In the genomic region with DNA sequence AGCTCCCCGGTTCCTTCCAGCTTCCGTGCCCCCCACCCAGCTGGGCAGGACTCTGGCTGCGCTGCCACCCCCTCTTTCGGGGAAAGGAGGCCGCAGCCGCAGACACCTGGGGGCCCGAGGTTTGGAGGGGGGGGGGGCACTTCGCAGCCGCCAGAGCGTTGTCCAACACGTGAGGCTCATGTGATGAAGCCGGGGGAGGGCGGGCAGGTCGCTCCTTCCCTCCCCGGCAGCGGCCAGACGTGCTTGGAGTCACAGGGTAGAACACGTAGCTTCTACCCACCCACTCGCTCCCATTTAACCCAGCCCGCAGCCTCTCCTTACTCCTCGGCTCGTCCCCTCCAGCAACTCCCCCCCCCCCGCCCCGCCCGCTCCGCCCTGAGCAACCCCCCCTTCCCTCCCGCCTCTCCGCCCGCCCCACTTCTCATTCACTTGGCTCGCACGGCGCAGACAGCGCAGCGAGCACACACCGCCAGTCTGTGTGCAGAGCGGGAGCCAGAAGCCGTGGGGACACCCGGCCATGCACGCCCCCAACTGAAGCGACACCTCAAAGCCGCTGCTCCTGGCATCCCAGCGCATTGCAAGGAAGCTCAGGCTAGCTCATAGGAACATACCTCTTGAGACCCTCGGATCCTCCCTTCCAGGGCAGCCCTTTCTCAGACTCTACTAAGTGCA, we compare ENCODE assay signal across 8 mouse cellular contexts. TPM values are rescaled to one million over a fixed set of nuclear protein-coding genes. Genes with fewer than 3 reads are reported as not detected.
DNase-seq lines count a peak whose midpoint lies in the region; ATAC-seq and TF ChIP-seq lines count a peak whose summit lies in the region.

Bhlhe40 (plus strand) TSS at position 424 of the 672 bp plus-strand sequence.

- WGBS in intestine, postnatal 0 days: 0% methylated on average over 26 of the region's 43 CpGs
- 0% methylated on average over 36 of the region's 43 CpGs for WGBS in midbrain, embryonic 10.5 days

- peak; percentile 10; the same call in 1 of the 2 replicates for TF ChIP-seq CTCF in intestine, postnatal 0 days (IDR thresholded peaks at IDR 0.05; ENCODE audit: low read depth)

- H3K4me3 ChIP-seq in intestine, postnatal 0 days (ENCODE audit: low read depth, low read length): peak within 1 kb of the TSS; percentile 69
- peak within 1 kb of the TSS; percentile 70 for H3K4me3 ChIP-seq in midbrain, embryonic 10.5 days

- H3K27ac ChIP-seq in intestine, postnatal 0 days (ENCODE audit: low read depth, low read length): peak within 1 kb of the TSS; percentile 100
- H3K27ac ChIP-seq in midbrain, embryonic 10.5 days (replicated peaks): peak within 1 kb of the TSS; percentile 91

- peaks cover 11% of the 10 kb centered on the region for H3K36me3 ChIP-seq in intestine, postnatal 0 days (ENCODE audit: control insufficient read depth, insufficient read depth)
- peaks cover 6% of the 10 kb centered on the region; the same call in 1 of the 2 replicates for H3K36me3 ChIP-seq in midbrain, embryonic 10.5 days

- intact Hi-C loops in left cerebral cortex, postnatal 36 days (cut with DNase I): loop anchor here (1.0 to 5.0 kb wide), 5 partner anchors 48 to 234 kb away; no protein-coding TSS in a partner anchor

- H3K9me3 ChIP-seq in intestine, postnatal 0 days (ENCODE audit: control insufficient read depth): no peaks in the 10 kb centered on the region
- no peaks in the 10 kb centered on the region for H3K9me3 ChIP-seq in midbrain, embryonic 10.5 days (replicated peaks)

- DNase-seq in adipocyte (ENCODE audit: low spot score): peak; percentile 99
- peak; percentile 81 for DNase-seq in embryo, embryonic 11 days
- no peak for DNase-seq in gonadal fat pad, adult 2 months (ENCODE audit: low read depth)
- peak; percentile 87 to 89 for DNase-seq in left cerebral cortex, postnatal 36 days (ENCODE audit: low spot score in 2 of 2)
- DNase-seq in midbrain, embryonic 10.5 days (ENCODE audit: low spot score): peak; percentile 75
- DNase-seq in right cerebral cortex, postnatal 4 days: peak; percentile 75
- peak; percentile 95 for DNase-seq in yolk sac, embryonic 10.5 days (ENCODE audit: low spot score)

- H3K4me1 ChIP-seq in intestine, postnatal 0 days (replicated peaks; ENCODE audit: control insufficient read depth, insufficient read depth, low read length): 0 out of 2 replicates have a peak, but pooled peaks cover 5% of the 10 kb centered on the region
- H3K4me1 ChIP-seq in midbrain, embryonic 10.5 days: peaks cover 36% of the 10 kb centered on the region

- peak within 1 kb of the TSS; percentile 83 for H3K9ac ChIP-seq in intestine, postnatal 0 days (ENCODE audit: low read depth, low read length)

- peak within 1 kb of the TSS; percentile 82 for H3K4me2 ChIP-seq in intestine, postnatal 0 days (replicated peaks; ENCODE audit: low read depth)

- no peaks in the 10 kb centered on the region for H3K27me3 ChIP-seq in intestine, postnatal 0 days (replicated peaks; ENCODE audit: control insufficient read depth, insufficient read depth, low read length)
- peaks cover 75% of the 10 kb centered on the region for H3K27me3 ChIP-seq in midbrain, embryonic 10.5 days (ENCODE audit: low read depth, poor library complexity, severe bottlenecking)

- peak; percentile 84 for ATAC-seq in intestine, postnatal 0 days

RNA-seq across cellular contexts. Expression of gene Bhlhe40, which starts in this region (rescaled TPM):
- 23.4 and 43.2 TPM in 2 replicates for polyA plus RNA-seq in gonadal fat pad, adult 2 months (2012; rRNA removed)
- 78.9 and 90.2 TPM in 2 replicates for polyA plus RNA-seq in intestine, postnatal 0 days (2015; fragmentation: Nextera tagmentation; extraction: Ambion mirVana)
- total RNA-seq in left cerebral cortex, postnatal 36 days (2021): 100 to 1,000 TPM in 1 of 2 experiments, 10 to 100 TPM in 1; 94.0 to 104 TPM
- 1.8 and 1.9 TPM in 2 replicates for polyA plus RNA-seq in midbrain, embryonic 10.5 days (2016; fragmentation: Nextera tagmentation; extraction: Ambion mirVana)
